Mouse (Mus musculus): Measurements from ENCODE around the gene Fam196a.

DNA sequence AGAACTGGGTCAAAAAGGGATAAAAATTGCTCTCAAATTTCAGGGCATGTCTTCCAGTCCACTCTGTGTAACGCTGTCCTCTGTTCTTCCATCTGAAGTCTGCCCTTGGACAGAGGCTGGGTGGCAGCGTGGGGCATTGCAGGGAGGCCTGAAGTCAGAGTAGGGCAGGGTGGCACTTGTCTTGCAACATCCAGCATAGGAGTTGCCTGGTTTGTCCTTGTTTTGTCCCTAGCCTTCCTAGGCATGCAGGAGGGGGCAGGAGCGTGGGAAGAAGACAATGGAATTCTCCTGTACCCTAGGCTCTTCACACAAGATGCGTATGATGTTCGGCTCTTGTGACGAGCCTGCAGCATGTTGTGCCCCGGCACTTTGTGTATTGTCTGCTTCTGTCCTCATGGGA lies 5.5 kb upstream of the Fam196a start:
- no peak for TF ChIP-seq POLR2A (IDR thresholded peaks at IDR 0.05; ENCODE audit: insufficient read depth, low read depth, low read length)
- no peak for TF ChIP-seq CTCF (IDR thresholded peaks at IDR 0.05)
- no peak for TF ChIP-seq EP300 (IDR thresholded peaks at IDR 0.05; ENCODE audit: insufficient read depth, low read depth, low read length)
